Mouse (Mus musculus) mature B cell (primary cell): Measurements from ENCODE around the gene Rrp9.

ENCODE experiments used
- in situ Hi-C: fragments of 300-500 bp; cut with MboI; formaldehyde crosslinking; loops from 2 replicates; pipeline ENCODE4 v1.14.3; 2019

The Rrp9 gene

DNA sequence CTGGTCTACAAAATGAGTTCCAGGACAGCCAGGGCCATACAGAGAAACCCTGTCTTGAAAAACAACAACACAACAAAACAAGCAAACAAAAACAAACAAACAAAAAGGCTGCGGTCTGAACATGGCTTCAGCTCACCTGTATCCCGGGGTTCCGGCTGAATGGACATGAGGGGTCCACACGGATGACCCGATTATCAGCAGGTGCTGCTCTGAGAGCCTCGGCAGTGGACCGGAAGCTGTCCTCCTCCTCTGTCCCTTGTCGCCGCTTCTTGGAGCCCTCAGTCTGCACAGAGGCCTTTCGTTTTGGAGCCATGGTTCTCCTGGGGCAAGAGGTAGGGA, at the start of gene Rrp9:
Gene Rrp9 (plus strand): TSS at position 301 of the 339 bp plus-strand sequence.
- in situ Hi-C loops = no loop called here

- in situ Hi-C loops = no loop called here
Measured at GRCm38 (mm10) chr9:106428719-106429220, 47.0 kb upstream of the Rrp9 start.

DNA sequence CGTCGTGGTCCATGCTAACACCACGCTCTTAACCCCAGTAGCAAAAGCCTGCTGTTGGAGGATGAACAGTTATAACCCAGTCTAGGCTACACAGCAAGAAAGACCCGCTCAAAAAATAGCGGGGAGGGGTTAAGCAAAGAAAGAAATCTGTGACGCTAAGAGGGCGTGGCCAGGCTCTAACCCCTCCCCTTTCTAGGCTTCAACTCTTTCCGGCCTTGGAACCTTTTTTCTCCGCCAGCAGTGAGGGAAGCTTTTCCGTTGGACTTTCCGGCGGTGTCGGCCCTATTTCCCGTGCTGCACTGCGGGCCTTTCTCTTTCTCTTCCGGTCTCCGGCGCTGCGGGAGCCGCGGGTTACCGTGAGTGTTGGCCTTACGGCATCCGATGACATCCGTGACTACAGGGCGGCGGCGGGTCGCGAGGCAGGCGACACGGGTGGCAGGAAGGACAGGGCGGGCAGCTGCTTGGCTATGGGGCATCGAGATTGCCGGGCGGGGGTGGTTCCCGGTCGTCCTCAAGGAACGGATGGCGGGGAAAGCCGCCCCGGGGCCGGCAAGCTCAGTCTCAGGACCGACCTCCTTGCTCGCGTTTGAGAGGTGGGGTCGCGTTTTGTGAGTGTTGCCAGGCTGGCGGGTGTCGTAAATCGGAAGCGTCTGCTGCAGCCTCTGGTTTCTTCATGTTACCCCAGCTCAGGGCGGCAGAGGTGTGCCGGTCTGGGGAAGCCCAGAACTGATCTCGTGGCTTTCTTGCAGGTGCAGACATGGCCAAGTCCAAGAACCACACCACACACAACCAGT, 46.3 kb upstream of the Rrp9 start, which contains the start of gene Rpl29:
Gene Rpl29 (plus strand): TSS at position 234 of the 794 bp plus-strand sequence.
- in situ Hi-C loops = no loop called here

DNA sequence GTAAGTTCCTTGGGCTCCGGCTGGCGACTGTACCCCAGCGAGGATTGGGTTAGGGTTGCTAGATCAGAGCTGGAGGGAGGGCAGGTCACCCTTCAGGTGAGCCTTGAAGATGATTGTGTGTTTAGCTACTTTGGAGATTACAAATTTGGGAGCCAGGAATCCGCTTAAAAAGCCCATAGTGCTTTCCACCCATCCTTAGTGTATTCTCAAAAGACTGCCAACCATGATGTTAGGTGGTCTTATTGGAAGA, 45.8 kb upstream of the Rrp9 start:
- in situ Hi-C loops = no loop called here

DNA sequence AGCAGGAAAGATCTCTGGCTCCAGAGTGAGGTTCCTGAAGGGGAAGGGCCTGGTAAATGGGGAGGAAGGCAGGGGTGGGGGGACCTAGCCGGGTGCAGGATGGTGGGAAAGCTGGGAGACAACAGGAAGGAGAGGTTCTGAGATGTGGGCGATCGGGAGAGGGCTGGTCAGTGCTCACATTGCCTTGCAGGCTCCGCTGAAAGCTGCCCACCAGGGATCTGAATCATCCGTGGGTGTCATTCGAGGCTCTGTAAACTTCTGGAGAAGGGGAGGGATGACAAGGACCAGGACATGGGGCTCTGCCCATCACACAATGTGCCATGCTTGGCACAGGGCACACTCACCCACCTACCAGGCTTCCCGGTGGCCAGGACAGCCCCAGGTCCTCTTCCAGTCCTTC, 42.4 kb upstream of the Rrp9 start:
- in situ Hi-C loops = no loop called here

GRCm38 (mm10) chr9:106436566-106436965, 39.2 kb upstream of the Rrp9 start:
- in situ Hi-C loops = no loop called here

DNA sequence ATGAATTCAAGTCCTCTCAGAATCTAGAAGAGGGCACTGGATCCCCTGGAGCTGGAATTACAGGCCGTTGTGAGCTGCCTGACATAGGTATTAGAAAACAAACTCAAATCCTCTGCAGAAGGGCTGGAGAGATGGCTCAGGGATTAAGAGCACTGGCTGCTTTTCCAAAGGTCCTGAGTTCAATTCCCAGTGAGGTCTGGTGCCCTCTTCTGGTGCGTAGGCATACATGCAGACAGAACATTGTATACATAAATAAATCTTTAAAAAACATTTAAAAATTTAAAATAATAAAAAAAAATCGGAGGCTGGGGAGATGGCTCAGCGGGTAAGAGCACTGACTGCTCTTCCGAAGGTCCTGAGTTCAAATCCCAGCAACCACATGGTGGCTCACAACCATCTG, 33.1 kb upstream of the Rrp9 start:
- in situ Hi-C loops = no loop called here

GRCm38 (mm10) chr9:106444836-106445235, 30.9 kb upstream of the Rrp9 start:
- in situ Hi-C loops = no loop called here

DNA sequence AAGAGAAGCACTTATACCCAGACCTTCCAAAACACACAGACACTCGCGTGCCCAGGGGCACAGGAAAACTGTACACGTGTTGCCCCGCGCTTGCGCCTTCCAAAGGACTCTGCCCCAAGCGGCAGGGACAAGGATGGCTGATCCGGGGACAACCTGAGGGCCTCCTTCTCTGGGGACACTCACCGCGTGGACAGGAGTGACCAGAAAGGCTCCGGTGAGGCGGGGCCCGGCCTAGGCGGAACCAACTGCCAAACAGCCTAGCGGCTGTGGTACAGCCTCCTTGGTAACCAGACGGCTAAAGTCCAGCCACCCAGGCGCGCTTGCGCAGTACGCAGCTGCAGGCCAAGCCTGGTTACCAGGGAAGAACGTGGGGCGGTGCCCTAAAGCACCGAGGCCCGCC, 28.4 kb upstream of the Rrp9 start, which contains the start of the genes Abhd14b and Abhd14a:
Gene Abhd14b (plus strand): TSS at position 112 of the 400 bp plus-strand sequence.
Gene Abhd14a (minus strand): TSS at position 331 of the 400 bp plus-strand sequence.
- in situ Hi-C loops = no loop called here

GRCm38 (mm10) chr9:106447951-106448350, 27.8 kb upstream of the Rrp9 start:
- in situ Hi-C loops = no loop called here

DNA sequence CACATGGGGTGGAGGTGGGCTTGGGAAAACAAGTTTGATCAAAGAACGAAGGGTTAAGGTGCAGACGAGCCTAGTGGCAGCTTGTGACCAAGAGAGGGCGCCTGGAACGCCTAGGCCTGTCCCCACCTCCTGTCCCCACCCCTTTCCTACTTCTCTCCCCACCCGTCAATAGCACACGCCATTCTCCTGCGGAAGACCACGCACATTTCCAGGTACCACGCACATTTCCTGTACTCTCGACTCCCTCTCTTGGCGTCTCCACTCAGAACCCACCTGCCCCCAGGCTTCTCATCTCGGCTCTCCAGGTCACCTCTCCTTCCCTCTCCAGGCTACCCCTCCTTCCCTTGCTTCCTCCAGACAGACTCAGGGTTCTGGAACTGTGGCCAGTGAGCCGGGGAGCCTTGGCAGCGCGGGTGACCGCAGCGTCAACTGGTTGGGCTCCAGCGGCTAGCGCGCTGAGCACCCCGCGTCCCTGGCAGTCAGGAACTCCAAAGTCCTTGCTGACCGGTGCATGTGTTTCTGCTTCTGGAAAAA, 27.2 kb upstream of the Rrp9 start:
- in situ Hi-C loops = no loop called here

- in situ Hi-C loops = no loop called here
Measured at GRCm38 (mm10) chr9:106449947-106450346, 25.8 kb upstream of the Rrp9 start.

GRCm38 (mm10) chr9:106450661-106451060, 25.1 kb upstream of the Rrp9 start:
- in situ Hi-C loops = no loop called here

DNA sequence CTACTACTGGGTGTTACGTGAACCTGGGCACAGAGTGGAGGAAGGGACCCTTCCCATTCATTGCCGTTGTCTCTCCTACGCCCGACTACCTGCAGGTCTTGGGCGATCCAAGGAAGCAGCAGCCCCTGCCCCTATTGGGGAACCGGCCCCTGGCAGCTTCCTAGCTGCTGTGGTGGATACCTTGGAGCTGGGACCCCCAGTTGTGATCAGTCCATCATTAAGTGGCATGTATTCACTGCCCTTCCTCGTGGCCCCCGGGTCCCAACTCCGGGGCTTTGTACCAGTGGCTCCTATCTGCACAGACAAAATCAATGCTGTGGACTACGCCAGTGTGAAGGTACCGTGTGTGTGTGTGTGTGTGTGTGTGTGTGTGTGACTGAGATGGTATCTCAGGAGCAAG, 24.5 kb upstream of the Rrp9 start:
- in situ Hi-C loops = no loop called here

- in situ Hi-C loops = no loop called here
Measured at GRCm38 (mm10) chr9:106451899-106452298, 23.9 kb upstream of the Rrp9 start.

DNA sequence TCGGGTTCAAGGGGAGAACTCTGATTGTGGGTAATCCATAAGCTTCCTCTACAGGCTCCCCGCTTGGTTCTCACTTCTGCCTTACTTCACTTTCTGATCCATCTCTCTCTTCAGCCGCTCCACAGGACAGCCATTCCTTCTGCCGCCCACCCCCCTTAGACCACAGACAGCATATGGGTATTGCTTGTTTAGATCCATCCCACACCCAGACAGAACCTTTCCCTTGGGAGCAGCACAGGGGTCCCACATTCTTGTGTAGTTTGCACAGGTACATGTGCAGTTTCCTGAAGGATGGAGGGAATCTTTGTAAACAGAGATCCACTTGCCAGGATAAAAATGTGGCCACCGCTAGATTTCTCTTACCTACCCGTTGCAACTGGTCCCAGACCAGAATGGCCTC, 23.4 kb upstream of the Rrp9 start:
- in situ Hi-C loops = no loop called here

- in situ Hi-C loops = no loop called here
Measured at GRCm38 (mm10) chr9:106452821-106453220, 22.9 kb upstream of the Rrp9 start.

DNA sequence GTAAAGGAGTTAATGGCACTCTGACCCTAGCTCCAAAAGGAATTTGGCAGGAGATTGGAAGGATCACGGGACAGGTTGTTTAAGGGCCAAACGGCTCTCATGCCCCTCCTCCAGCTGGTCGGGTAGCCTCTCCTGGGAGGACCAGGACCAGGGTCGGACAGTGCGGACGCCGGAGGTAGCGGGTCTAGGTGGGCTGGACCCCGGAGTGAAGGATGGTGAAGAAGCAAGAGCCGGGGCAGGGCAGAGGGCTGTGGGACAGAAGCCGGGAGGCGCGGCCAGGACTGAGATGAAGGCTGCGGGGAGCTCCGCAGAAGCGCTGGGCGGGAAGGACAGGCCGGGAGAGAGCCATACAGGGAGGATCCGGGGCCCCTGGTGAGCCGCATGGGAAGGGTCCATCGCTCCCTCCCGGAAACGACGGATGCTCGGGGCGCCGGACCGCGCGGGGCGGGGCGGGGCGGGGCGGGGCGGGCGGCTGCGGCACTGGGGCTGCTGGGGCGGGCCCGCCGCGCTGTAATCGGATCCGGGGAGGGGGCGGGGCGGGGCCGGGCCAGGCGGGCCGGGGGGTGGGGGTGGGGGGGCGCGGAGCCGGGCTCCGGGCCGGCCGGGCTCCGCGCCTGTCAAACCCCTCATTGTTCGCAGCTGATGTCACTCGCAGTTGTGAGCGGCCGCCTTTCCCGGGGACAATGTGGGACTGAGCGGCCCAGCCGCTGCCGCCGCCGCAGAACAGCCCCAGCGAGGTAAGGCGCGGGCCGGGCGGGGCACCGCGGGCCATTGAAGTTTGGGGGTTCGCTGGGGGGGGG, 22.3 kb upstream of the Rrp9 start, which contains the start of gene Pcbp4:
Gene Pcbp4 (plus strand): TSS at position 21 of the 800 bp plus-strand sequence.
- in situ Hi-C loops = no loop called here

DNA sequence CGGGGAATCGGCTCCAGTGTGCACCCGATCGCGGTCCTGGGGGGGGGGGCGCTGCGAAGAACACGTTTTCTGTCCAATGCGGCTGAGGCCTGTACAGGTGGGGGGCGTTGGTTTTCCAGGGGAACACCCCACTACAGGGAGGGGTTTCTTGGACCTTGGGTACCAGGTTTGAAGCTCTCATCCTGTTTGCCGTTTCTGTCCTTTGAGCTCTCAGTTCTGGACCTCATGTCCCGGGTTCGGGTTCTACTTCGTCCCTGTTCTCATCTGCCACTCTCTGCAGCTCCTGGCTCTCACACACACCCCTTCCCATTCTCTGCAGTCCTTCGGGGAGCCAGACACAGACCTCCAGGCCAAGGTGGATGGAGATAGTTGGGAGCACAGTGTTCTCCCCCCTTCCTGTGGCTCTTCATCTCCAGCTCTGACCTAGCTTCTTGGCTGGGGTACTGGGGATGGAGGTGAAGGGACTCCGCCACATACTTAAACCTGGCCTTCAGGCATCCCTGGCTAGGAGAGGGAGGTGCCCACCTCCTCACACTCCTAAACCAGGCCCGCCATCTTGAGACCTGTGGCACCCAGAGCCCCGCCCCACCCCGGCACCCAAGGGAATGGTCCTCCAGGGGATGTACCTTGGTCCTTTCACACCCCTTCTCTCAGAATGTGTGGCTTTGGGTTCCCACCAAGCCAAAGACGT, 21.5 kb upstream of the Rrp9 start:
- in situ Hi-C loops = no loop called here

DNA sequence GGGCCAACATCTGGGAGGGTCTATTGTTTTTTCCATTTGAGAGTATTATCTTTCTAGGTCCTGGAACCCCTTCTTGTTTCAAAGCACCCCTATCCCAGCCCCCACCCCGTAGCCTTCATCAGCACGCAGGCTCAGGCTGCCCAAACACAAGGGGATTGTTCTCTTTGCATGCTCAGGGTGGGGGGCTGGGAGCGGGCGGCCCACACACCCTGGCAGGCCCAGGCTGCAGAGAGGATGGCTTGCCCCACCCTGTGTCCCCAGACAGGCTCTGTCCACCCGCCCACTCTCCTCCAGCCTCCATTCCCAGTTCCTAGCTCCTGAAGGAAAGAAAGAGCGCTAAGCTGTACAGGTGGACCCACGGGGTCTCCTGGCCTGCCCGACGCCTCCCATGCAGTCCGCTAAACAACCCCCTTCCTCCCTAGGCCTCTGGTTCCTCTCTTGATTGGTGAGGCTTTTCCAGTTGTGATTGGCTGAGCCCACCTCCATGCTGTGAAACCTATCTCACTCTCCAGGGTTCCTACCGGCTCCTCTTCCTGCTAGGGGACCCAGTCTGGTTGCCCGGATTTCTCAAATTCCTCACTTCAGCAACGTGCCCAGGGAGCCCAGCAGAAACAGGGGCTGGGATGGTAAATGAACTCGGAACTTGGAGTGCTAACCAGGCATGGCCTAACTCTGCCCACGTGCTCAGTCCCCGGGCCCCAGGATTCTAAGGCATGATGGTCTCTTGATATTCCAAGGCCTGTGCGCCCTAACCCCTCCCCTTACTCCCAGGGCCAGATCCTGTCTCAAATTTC, 20.7 kb upstream of the Rrp9 start:
- in situ Hi-C loops = no loop called here
